Mouse (Mus musculus) cerebellum, adult 2 months (tissue): Measurements from ENCODE around the gene Ppp6r2.

Experiments
- CTCF ChIP-seq: fragments of 200-500 bp; IDR thresholded peaks from 2 replicates; pipeline ENCODE4 v1.5.1; 2011; ENCODE audit warnings: low read depth, mild to moderate bottlenecking, control low read depth, low read length, moderate library complexity, borderline replicate concordance; ENCODE audit not compliant: insufficient read depth
- POLR2A ChIP-seq: fragments of 200-500 bp; IDR thresholded peaks from 2 replicates; pipeline ENCODE4 v1.6.1; 2011; ENCODE audit warnings: low read length, control low read depth, borderline replicate concordance; ENCODE audit not compliant: insufficient read depth

- no peak for TF ChIP-seq CTCF
- no peak for TF ChIP-seq POLR2A
These were observed 26.5 kb upstream of the Ppp6r2 start for GRCm38 (mm10) chr15:89184937-89185227.
